Mouse (Mus musculus) liver, embryonic 15.5 days (tissue): ENCODE results near the gene Secisbp2. TPM values are rescaled to one million over a fixed set of nuclear protein-coding genes. Genes with fewer than 3 reads are reported as not detected.

Source experiments
- ATAC-seq: fragments of 200-750 bp; cut with Nextera tagmentation; 2 replicates; pipeline ENCODE4 v1.8.0; 2017; ENCODE audit warnings: moderate number of reproducible peaks, mild to moderate bottlenecking, moderate library complexity; ENCODE audit not compliant: insufficient read depth
- H3K27ac ChIP-seq: fragments of 300-500 bp; sonication (generic); replicated peaks from 2 replicates; pipeline ENCODE4 v1.5.1; 2015; ENCODE audit warnings: mild to moderate bottlenecking, inconsistent platforms
- H3K27me3 ChIP-seq: fragments of 300-500 bp; sonication (generic); 2 replicates; pipeline ENCODE4 v1.6.1; 2015; ENCODE audit warnings: mild to moderate bottlenecking, inconsistent platforms
- H3K36me3 ChIP-seq: fragments of 300-500 bp; sonication (generic); replicated peaks from 2 replicates; pipeline ENCODE4 v1.6.1; 2015; ENCODE audit warnings: moderate library complexity, mild to moderate bottlenecking, inconsistent platforms
- H3K4me1 ChIP-seq: fragments of 300-500 bp; sonication (generic); replicated peaks from 2 replicates; pipeline ENCODE4 v1.6.1; 2015; ENCODE audit warnings: inconsistent platforms
- H3K4me2 ChIP-seq: fragments of 300-500 bp; sonication (generic); 2 replicates; pipeline ENCODE4 v1.6.1; 2015; ENCODE audit warnings: moderate library complexity, mild to moderate bottlenecking, inconsistent platforms
- H3K4me3 ChIP-seq: fragments of 300-500 bp; sonication (generic); replicated peaks from 2 replicates; pipeline ENCODE4 v1.5.1; 2015; ENCODE audit warnings: mild to moderate bottlenecking, inconsistent platforms
- H3K9ac ChIP-seq: fragments of 300-500 bp; sonication (generic); 2 replicates; pipeline ENCODE4 v1.6.1; 2015; ENCODE audit warnings: moderate library complexity, mild to moderate bottlenecking, inconsistent platforms
- H3K9me3 ChIP-seq: fragments of 300-500 bp; sonication (generic); replicated peaks from 2 replicates; pipeline ENCODE4 v1.6.1; 2016; ENCODE audit warnings: inconsistent platforms
- WGBS: fragments of 180-500 bp; shearing (Covaris S2); methylation state at CpG from one replicate; pipeline ENCODE4 v1.1.7; 2015; ENCODE audit warnings: mixed read lengths; ENCODE audit not compliant: insufficient replicate concordance; 5-methylcytosine and 5-hydroxymethylcytosine counted together
- polyA plus RNA-seq: library from polyadenylated mRNA; unstranded; fragments of >200 nt; fragmentation: Nextera tagmentation; extraction: Ambion mirVana; gene quantifications from 2 replicates; pipeline ENCODE4 v1.2.1, GENCODE M21; 2015

The Secisbp2 gene
- polyA plus RNA-seq, 1 experiment from 2014 or later: 13.0 TPM

DNA sequence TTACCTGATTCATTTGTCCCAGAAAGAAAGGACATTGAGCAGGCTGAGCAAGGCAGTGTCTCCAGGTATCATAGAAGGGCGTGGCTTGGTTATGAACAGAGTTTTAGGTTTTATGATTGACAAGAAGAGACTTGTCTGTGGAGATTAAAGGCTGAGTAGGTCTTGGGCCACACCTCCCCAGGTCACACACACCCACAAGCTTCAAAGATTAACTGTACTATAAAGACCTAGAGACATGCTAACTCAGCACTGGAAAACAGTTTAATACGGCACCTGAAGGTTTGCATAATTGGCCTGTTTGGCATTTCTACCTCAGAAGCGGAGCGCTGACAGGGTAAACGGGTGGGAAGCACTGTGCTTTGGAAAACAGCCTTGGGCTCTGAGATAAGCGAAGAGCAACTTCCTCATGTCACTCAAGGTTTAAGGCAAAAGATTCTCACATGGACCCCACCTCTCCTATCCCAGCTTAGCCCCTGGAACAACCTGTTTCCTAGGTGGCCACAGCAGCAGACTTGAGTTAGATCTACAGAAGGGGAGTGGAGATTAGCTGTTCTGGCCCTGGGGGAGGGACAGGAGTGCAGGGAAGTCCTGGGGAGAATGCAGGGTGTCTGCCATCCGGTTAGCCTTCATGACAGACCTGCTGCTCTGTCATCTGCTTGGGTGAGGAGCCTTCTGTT lies 33.9 kb downstream of the Secisbp2 start:
- H3K4me3 ChIP-seq: no peak overlapping the region
- H3K27ac ChIP-seq: 0 out of 2 replicates have a peak overlapping the region, but pooled peaks have one; percentile 4

DNA sequence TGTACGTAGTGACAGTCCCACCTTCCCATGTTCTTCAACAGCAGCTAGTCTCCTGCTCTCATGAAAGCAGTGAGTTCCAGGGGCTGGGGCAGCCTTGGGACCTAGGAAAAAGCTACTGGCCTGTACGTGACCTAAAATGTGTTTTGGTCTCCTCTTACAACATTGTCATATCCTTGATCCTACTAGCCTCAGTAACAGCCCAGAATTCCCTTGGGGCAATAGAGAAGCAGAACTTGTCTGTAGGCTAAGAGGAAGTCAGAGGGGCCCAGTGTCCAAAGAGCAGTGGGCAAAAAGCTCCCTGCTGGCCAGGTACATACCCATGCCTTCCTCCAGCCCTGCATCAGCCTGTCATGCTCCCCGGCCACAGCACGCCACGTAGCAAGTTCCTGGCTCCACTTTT lies 35.5 kb downstream of the Secisbp2 start:
- Histone ChIP-seq H3K9me3 (no peaks in the 10 kb centered on the region), H3K9ac (no peak overlapping the region), H3K4me1 (peaks cover 39% of the 10 kb centered on the region), H3K27ac (no peak overlapping the region), H3K36me3 (peaks cover 77% of the 10 kb centered on the region), H3K27me3 (no peaks in the 10 kb centered on the region), H3K4me2 (no peak overlapping the region), H3K4me3 (no peak overlapping the region)
- ATAC-seq: no peak
- WGBS: 77% methylated on average over 5 of the region's 5 CpGs

More for the DNA sequence above, 33.9 kb downstream of the Secisbp2 start:
- 27% methylated on average over 7 of the region's 7 CpGs for WGBS
- no peaks in the 10 kb centered on the region for H3K9me3 ChIP-seq
- H3K36me3 ChIP-seq: peaks cover 91% of the 10 kb centered on the region
- H3K27me3 ChIP-seq: no peaks in the 10 kb centered on the region
- no peak overlapping the region for H3K9ac ChIP-seq
- ATAC-seq: 0 out of 2 replicates have a peak, but pooled peaks have one; percentile 15
- no peak overlapping the region for H3K4me2 ChIP-seq
- peaks cover 39% of the 10 kb centered on the region for H3K4me1 ChIP-seq

DNA sequence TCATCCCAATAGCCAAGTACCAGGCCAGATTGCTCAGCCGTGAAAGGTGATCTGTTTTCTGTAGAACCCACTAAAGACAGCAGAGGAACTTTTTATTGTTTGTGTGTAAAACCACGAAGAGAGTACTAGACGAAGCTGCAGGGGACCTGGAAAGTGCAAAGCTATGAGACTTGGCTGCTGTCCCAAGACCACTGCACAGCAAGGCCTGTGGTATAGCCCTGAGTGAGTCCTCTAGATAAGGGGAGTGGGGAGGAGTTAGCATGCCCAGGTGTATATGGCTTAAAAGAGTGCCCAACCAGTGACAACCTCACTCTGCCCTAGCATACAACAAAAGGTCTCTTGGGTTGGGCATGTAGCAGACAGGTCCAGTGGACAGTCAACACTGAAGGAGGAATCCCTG lies 37.2 kb downstream of the Secisbp2 start:
- H3K9ac ChIP-seq: no peak overlapping the region
- no peak overlapping the region for H3K27ac ChIP-seq
- peaks cover 60% of the 10 kb centered on the region for H3K36me3 ChIP-seq
- no peak overlapping the region for H3K4me2 ChIP-seq
- ATAC-seq: no peak
- no peak overlapping the region for H3K4me3 ChIP-seq
- WGBS: 29% methylated on average over 3 of the region's 3 CpGs
- no peaks in the 10 kb centered on the region for H3K9me3 ChIP-seq
- no peaks in the 10 kb centered on the region for H3K27me3 ChIP-seq
- peaks cover 39% of the 10 kb centered on the region for H3K4me1 ChIP-seq

DNA sequence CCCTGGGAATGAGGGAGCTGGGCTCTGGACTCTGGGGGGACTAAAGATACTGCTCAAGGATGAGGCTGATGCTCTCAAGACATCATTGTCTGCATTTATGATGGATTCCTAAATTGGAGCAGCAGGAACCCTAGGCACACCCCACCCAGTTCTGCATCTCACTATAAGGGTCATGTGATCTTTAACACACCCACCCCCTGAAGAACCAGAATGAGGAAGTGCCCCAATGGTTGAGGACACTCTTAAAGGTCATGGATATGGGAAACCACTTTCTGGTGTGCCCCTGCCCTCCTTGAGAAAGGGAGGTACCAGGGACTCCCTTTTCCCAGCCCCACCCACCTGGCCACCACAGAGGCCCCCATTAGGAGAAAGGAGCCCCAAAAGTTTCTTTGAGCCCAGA lies 45.0 kb downstream of the Secisbp2 start:
- Histone ChIP-seq H3K27ac (no peak overlapping the region), H3K4me3 (no peak overlapping the region), H3K27me3 (no peaks in the 10 kb centered on the region), H3K9me3 (no peaks in the 10 kb centered on the region), H3K4me2 (no peak overlapping the region), H3K4me1 (peaks cover 29% of the 10 kb centered on the region), H3K36me3 (no peaks in the 10 kb centered on the region), H3K9ac (no peak overlapping the region)
- no peak for ATAC-seq

DNA sequence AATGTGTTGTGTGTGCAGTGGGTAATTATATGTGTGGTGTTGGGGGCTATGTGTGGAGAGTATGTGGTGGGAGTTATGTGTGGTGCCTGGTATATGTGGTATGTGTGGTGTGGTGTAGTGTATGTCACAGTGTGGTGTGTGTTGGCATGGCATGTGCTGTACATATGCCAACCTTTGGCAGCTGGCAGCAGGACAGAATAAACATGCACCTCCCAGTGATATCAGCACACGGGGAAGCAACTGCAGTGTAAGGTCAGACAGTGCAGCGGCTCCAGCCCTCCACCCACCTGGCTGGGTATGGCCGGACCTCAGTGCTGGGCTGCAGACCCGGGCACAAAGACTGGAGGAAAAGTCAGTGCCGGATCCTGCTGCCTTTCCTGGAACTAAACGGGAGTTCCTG lies 46.0 kb downstream of the Secisbp2 start:
- Histone ChIP-seq H3K27ac (peak overlapping the region; percentile 53), H3K27me3 (no peaks in the 10 kb centered on the region), H3K4me2 (no peak overlapping the region), H3K36me3 (peaks cover under 1% of the 10 kb centered on the region; the same call in 1 of the 2 replicates), H3K9me3 (no peaks in the 10 kb centered on the region), H3K4me1 (peaks cover 29% of the 10 kb centered on the region), H3K4me3 (no peak overlapping the region), H3K9ac (no peak overlapping the region)
- no peak for ATAC-seq
- 44% methylated on average over 6 of the region's 6 CpGs for WGBS

DNA sequence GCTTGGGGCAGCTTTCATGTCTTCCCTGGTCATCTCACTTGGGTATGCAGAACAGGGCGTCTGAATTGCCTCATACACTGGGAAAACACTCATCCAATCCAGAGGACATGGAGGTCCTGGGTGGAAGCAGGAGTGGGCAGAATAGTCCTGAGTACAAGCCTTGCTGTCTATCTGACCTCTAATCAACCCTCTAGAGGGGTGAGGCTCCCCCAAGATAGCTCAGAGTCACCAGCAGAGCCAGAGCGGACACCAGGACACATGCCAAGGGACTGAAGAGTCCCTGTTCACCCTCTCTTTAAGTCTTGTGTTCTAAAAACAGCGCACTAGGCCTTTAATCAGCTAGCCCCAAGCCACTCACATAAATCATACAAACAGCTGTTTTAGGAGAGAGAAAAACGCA lies 46.4 kb downstream of the Secisbp2 start:
- 45% methylated on average over 4 of the region's 4 CpGs for WGBS
- peaks cover 5% of the 10 kb centered on the region; the same call in 1 of the 2 replicates for H3K36me3 ChIP-seq
- H3K9me3 ChIP-seq: no peaks in the 10 kb centered on the region
- H3K9ac ChIP-seq: peak overlapping the region; percentile 25; the same call in 1 of the 2 replicates
- H3K27ac ChIP-seq: peak overlapping the region; percentile 53
- H3K27me3 ChIP-seq: no peaks in the 10 kb centered on the region
- H3K4me1 ChIP-seq: peaks cover 29% of the 10 kb centered on the region
- H3K4me3 ChIP-seq: no peak overlapping the region
- ATAC-seq: peak; percentile 49; the same call in 1 of the 2 replicates
- peak overlapping the region; percentile 27 for H3K4me2 ChIP-seq

DNA sequence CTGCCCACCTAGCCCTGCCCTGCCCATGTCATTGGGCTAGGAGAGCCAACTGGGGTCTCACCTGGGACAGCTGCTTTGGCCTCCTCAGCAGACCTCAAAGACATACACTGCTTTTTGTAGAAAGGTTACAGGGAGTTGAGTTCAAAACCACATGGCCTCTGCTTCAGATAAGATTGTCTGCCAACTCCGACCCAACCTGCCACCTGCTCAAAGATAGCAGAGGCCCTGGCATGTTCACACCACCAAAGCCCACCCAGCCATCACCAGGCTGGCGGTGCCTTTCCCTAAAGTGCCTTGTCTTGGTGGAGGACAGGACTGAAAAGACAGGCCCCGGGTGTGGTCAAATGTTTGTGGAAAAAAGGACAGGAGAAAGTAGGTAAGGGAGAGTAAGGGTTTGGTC lies 46.8 kb downstream of the Secisbp2 start:
- Histone ChIP-seq H3K9ac (peak overlapping the region; percentile 25; the same call in 1 of the 2 replicates), H3K9me3 (no peaks in the 10 kb centered on the region), H3K27me3 (no peaks in the 10 kb centered on the region), H3K4me2 (peak overlapping the region; percentile 27), H3K4me1 (peaks cover 29% of the 10 kb centered on the region), H3K4me3 (no peak overlapping the region), H3K27ac (peak overlapping the region; percentile 53), H3K36me3 (peaks cover 9% of the 10 kb centered on the region; the same call in 1 of the 2 replicates)
- peak; percentile 50 for ATAC-seq
- WGBS: 16% methylated on average over 3 of the region's 3 CpGs

DNA sequence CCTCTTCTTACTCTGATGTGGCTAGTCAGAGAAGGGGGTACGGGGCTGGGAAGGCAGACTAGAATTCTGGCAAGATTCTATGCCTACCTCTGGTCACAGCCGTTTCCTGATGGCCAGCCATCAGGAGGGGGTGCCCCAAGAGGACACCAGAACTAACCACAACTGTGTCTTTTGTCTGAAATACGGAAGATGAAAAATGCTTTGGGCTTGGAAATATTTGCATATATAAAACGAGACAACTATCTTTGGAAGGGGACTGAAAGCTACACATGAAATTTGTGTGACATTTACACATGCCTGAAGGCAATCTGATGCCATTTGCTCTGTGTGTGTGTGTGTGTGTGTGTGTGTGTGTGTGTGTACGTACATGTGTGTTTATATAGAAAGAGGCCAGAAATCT lies 52.4 kb downstream of the Secisbp2 start:
- no peak overlapping the region for H3K4me2 ChIP-seq
- H3K27me3 ChIP-seq: no peaks in the 10 kb centered on the region
- WGBS: 67% methylated on average over 5 of the region's 5 CpGs
- H3K4me1 ChIP-seq: peaks cover 18% of the 10 kb centered on the region
- H3K27ac ChIP-seq: no peak overlapping the region
- ATAC-seq: no peak
- peaks cover 13% of the 10 kb centered on the region; the same call in 1 of the 2 replicates for H3K36me3 ChIP-seq
- no peak overlapping the region for H3K9ac ChIP-seq
- no peaks in the 10 kb centered on the region for H3K9me3 ChIP-seq
- no peak overlapping the region for H3K4me3 ChIP-seq

DNA sequence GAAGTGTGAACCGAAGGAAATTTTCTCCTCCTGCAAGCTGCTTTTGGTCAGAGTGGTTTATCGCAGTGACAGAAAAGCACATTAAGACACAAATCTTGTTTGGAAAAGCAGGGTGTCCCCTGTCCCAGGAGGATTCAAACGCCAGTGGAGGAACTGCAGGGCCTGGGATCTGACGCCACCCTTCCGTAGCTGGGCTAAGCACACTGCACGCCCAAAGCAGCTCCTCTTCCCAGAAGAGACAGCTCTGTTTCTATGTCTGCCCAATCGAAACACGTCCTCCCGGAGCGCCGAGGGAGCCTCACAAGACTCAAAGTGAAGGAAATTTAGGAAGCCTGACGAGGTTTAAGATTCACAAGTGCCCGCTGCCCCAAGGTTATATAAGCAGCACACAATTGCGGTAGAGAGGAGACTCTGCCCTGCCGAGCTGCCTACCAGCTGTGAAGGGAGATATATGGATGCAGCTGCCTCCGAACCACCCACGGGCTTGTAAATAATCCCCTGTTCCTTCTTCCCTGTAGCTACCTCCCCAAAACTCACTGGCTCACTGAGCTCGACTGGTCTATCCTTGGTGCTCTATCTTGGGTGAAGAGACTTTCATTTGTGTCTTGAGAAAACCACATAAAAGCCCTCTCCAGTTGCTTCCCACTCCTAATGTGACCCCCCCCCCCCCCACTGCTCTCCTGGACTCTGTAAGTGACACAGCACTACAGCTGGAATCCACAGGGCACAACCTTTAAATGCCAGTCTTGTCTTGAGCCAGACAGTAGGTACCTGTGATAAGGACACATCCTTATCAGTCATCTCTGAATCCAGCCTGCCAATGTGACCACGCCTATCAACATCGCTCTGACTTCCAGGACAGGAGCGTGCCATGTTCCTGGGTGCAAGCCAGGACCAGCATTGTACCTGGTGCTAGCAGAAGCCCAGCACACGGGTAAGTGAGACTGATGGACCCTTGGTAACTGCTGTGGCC lies 54.7 kb downstream of the Secisbp2 start:
- ATAC-seq: 0 out of 2 replicates have a peak, but pooled peaks have one; percentile 35
- H3K4me3 ChIP-seq: no peak overlapping the region

DNA sequence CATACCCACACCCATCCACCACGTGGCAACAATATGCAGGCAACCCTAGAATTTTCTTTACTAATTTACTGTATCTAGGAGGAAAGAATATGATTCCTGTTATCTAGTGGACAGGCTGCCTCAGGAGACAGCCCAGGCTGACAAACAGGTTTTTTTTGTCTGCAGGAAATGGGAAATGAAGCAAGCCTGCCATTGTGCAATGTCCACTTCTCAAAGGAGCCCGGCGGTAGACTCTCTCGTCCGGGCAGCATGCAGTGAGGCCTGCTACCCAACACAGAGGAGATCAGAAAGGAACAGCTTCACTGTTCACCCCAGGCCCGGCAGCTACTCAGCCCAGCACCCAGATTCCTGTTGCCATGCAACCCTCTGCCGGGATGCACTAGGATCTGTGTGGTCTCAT lies 59.2 kb downstream of the Secisbp2 start:
- Histone ChIP-seq H3K4me1 (peaks cover 16% of the 10 kb centered on the region), H3K4me3 (no peak overlapping the region), H3K27me3 (no peaks in the 10 kb centered on the region), H3K9me3 (no peaks in the 10 kb centered on the region), H3K9ac (no peak overlapping the region), H3K27ac (no peak overlapping the region), H3K36me3 (peaks cover 16% of the 10 kb centered on the region; the same call in 1 of the 2 replicates), H3K4me2 (no peak overlapping the region)
- ATAC-seq: peak; percentile 34; the same call in 1 of the 2 replicates
- 55% methylated on average over 7 of the region's 7 CpGs for WGBS

More for the DNA sequence above, 54.7 kb downstream of the Secisbp2 start:
- WGBS: 72% methylated on average over 22 of the region's 22 CpGs
- H3K27me3 ChIP-seq: no peaks in the 10 kb centered on the region
- peaks cover 16% of the 10 kb centered on the region for H3K4me1 ChIP-seq
- no peak overlapping the region for H3K27ac ChIP-seq
- H3K36me3 ChIP-seq: peaks cover 21% of the 10 kb centered on the region; the same call in 1 of the 2 replicates
- no peak overlapping the region for H3K4me2 ChIP-seq
- H3K9me3 ChIP-seq: no peaks in the 10 kb centered on the region
- H3K9ac ChIP-seq: no peak overlapping the region

DNA sequence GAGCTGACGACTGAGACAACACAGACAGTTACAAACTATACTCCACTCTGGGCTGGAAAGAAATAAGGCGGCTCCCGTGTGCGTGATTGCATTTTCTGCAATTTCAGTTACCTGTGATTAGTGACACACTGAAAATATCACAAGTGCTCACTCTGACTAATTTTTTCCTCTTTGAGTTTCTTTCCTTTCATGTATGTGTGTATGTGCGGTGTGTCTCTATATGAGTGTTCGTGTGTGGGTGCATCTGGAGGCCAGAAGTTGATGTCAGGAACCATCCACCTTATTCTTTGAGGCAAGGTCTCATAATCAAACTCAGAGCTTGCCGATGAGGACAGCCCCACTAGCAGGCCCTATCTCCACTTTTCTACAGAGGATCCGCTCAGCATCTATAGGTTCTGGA lies 60.5 kb downstream of the Secisbp2 start:
- H3K27ac ChIP-seq: no peak overlapping the region
- no peak for ATAC-seq
- no peaks in the 10 kb centered on the region for H3K27me3 ChIP-seq
- H3K4me3 ChIP-seq: no peak overlapping the region
- WGBS: 84% methylated on average over 8 of the region's 8 CpGs
- no peak overlapping the region for H3K4me2 ChIP-seq
- H3K9ac ChIP-seq: no peak overlapping the region
- H3K9me3 ChIP-seq: no peaks in the 10 kb centered on the region
- peaks cover 16% of the 10 kb centered on the region; the same call in 1 of the 2 replicates for H3K36me3 ChIP-seq
- H3K4me1 ChIP-seq: peaks cover 3% of the 10 kb centered on the region; the same call in 1 of the 2 replicates
